Mouse (Mus musculus) cerebellum, adult 2 months (tissue): ENCODE measurements around the gene Sec62. TPM values are rescaled to one million over a fixed set of nuclear protein-coding genes. Genes with fewer than 3 reads are reported as not detected.
"Not testable (repeated sequence)": the region's sequence is repeated elsewhere in the genome, so short reads cannot be mapped to it uniquely, and the experiment has no call there.

Experiments used
- DNase-seq, 2 experiments: peaks; one replicate each; pipeline ENCODE4 v3.0.0; 2021
- H3K27ac ChIP-seq: fragments of 200-500 bp; 2 replicates; pipeline ENCODE4 v1.5.1; 2012; ENCODE audit warnings: low read length, control low read depth, inconsistent platforms; ENCODE audit not compliant: insufficient read depth
- H3K27me3 ChIP-seq: fragments of 200-500 bp; 2 replicates; pipeline ENCODE4 v1.6.1; 2012; ENCODE audit warnings: inconsistent platforms, mild to moderate bottlenecking, low read length, moderate library complexity; ENCODE audit not compliant: control insufficient read depth, insufficient read depth
- H3K4me1 ChIP-seq: fragments of 200-500 bp; 2 replicates; pipeline ENCODE4 v1.6.1; 2011; ENCODE audit warnings: low read length; ENCODE audit not compliant: control insufficient read depth, insufficient read depth
- H3K4me3 ChIP-seq: fragments of 200-500 bp; replicated peaks from 2 replicates; pipeline ENCODE3; 2011; ENCODE audit warnings: mild to moderate bottlenecking, low read depth, low read length, control low read depth; ENCODE audit not compliant: insufficient read depth
- CTCF ChIP-seq: fragments of 200-500 bp; IDR thresholded peaks from 2 replicates; pipeline ENCODE4 v1.5.1; 2011; ENCODE audit warnings: low read depth, mild to moderate bottlenecking, control low read depth, low read length, moderate library complexity, borderline replicate concordance; ENCODE audit not compliant: insufficient read depth
- POLR2A ChIP-seq: fragments of 200-500 bp; IDR thresholded peaks from 2 replicates; pipeline ENCODE4 v1.6.1; 2011; ENCODE audit warnings: low read length, control low read depth, borderline replicate concordance; ENCODE audit not compliant: insufficient read depth
- WGBS: fragments of 180-500 bp; shearing (Covaris S2); methylation state at CpG from one replicate; pipeline ENCODE4 v1.1.7; 2018; 5-methylcytosine and 5-hydroxymethylcytosine counted together
- polyA plus RNA-seq: library from polyadenylated mRNA; depleted of rRNA; stranded (reverse); fragments of >200 nt; gene quantifications from 2 replicates; pipeline ENCODE4 v1.2.3, GENCODE M21; 2012

Gene Sec62
- polyA plus RNA-seq, 1 experiment: 111 TPM

- no peak overlapping the region for H3K4me3 ChIP-seq
- WGBS: 23% methylated on average over 1 of the region's 1 CpGs
- DNase-seq: no peak
These were observed 54.7 kb downstream of the Sec62 start for GRCm38 (mm10) chr3:30847413-30847812.

DNA sequence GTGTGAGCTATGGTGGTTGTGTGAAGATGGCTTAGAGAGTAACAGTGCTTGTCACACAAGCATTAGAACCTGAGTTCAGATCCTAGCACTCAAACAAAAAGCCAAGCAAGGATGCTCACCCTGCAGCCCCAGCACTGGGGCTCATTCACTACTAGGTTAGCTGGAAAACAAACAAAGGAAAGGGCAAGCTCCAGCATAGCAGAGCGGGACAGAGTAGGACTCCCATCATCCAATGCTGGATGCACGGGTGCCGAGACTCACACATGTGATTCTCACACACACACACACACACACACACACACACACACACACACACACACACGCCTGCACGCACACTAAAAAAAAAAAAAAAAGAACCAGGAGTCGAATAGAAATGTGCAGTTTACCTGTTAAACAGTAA lies 58.7 kb downstream of the Sec62 start:
- H3K27me3 ChIP-seq: no peaks in the 10 kb centered on the region
- 74% methylated on average over 6 of the region's 6 CpGs for WGBS

More at GRCm38 (mm10) chr3:30847413-30847812, 54.7 kb downstream of the Sec62 start:
- Histone ChIP-seq H3K27me3 (no peaks in the 10 kb centered on the region), H3K4me1 (no peaks in the 10 kb centered on the region), H3K27ac (no peak overlapping the region)
- TF ChIP-seq POLR2A (no peak), CTCF (no peak)

GRCm38 (mm10) chr3:30853596-30853995 lies 60.9 kb downstream of the Sec62 start:
- no peak for DNase-seq
- WGBS: 89% methylated on average over 5 of the region's 5 CpGs
- Histone ChIP-seq H3K4me1 (no peaks in the 10 kb centered on the region; the same call in 1 of the 2 replicates), H3K27me3 (no peaks in the 10 kb centered on the region), H3K27ac (no peak overlapping the region), H3K4me3 (no peak overlapping the region)
- TF ChIP-seq CTCF: no peak
- TF ChIP-seq POLR2A: no peak

More for the DNA sequence above, 58.7 kb downstream of the Sec62 start:
- Histone ChIP-seq H3K4me3 (no peak overlapping the region), H3K4me1 (no peaks in the 10 kb centered on the region; the same call in 1 of the 2 replicates), H3K27ac (no peak overlapping the region)
- no peak for DNase-seq
- TF ChIP-seq CTCF: no peak
- no peak for TF ChIP-seq POLR2A

- H3K27ac ChIP-seq: no peak within 1 kb of the TSS
- H3K4me3 ChIP-seq: peak within 1 kb of the TSS; percentile 59
- DNase-seq: peak; percentile 40 to 47
- H3K27me3 ChIP-seq: no peaks in the 10 kb centered on the region
- under 1% methylated on average over 75 of the region's 75 CpGs for WGBS
- no peaks in the 10 kb centered on the region; the same call in 1 of the 2 replicates for H3K4me1 ChIP-seq
- no peak for TF ChIP-seq POLR2A
- peak; percentile 38; the same call in 1 of the 2 replicates for TF ChIP-seq CTCF
These were observed 63.2 kb downstream of the Sec62 start, which contains the start of gene Gpr160 for GRCm38 (mm10) chr3:30855604-30856458. TSS of gene Gpr160 (plus strand) at chr3:30855950.

- not testable (repeated sequence) for DNase-seq, H3K27me3 ChIP-seq, H3K4me3 ChIP-seq, H3K4me1 ChIP-seq, H3K27ac ChIP-seq
- 94% methylated on average over 8 of the region's 8 CpGs for WGBS
These were observed 66.9 kb downstream of the Sec62 start for GRCm38 (mm10) chr3:30859599-30859998.

DNA sequence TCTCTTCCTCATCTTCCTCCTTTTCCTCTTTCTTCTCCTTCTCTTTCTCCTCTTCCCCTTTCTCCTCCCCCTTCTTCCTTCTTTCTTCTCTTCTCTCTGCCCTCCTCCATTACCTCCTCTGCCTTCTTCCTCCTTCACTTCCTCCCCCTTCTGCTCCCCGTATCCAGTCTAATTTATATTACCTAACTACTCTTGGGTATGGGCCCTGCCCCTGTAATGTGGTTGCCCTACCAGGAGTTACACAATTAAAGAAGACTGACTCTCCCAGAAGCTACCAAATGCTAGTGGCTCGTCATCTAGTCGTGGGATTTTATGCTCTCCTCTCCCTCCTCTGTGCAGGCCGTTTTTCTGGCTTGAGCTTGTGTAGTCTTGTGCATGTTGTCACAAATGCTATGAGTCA lies 68.0 kb downstream of the Sec62 start:
- H3K4me3 ChIP-seq: no peak overlapping the region
- no peaks in the 10 kb centered on the region for H3K27me3 ChIP-seq
- no peaks in the 10 kb centered on the region; the same call in 1 of the 2 replicates for H3K4me1 ChIP-seq
- WGBS: 84% methylated on average over 4 of the region's 4 CpGs
- DNase-seq: no peak
- no peak overlapping the region for H3K27ac ChIP-seq
- TF ChIP-seq CTCF: no peak
- no peak for TF ChIP-seq POLR2A

DNA sequence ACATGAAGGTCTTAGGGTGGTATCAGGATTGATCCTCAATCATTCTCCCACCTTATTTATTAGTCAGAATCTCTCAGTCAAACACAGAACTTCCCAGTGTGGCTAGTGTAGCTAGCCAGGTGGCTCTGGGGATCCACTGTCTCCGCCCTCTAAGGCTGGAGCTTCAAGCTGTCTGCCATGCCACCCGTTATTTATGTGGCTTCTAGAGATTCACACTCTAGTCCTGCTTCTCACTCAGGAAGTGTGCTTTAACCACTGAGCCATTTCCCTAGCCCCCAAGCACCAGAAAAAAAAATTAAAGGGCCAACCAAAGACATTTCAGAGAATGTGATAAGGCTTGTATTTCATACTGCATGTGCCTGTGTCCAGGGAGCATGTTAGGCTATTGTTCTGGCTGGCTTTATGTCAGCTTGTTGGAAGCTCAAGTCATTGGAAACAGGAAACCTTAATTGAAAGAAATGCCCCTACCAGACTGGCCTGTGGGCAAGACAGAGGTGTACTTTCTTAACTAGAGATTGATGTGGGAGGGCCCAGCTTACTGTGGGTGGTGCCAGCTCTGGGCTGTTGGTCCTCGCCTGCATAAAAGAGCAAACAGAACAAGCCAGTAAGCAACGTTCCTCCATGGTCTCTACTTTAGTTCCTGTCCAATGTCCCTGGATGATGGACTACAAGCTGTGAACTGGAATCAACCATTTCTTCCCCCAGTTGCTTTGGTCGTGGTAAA lies 71.2 kb downstream of the Sec62 start:
- WGBS: 81% methylated on average over 5 of the region's 5 CpGs
- no peak for DNase-seq
- no peak for TF ChIP-seq POLR2A
- no peak for TF ChIP-seq CTCF
- H3K4me1 ChIP-seq: no peaks in the 10 kb centered on the region
- no peak overlapping the region for H3K4me3 ChIP-seq
- H3K27ac ChIP-seq: no peak overlapping the region
- no peaks in the 10 kb centered on the region for H3K27me3 ChIP-seq

- 91% methylated on average over 1 of the region's 1 CpGs for WGBS
- Histone ChIP-seq H3K4me1 (no peaks in the 10 kb centered on the region), H3K4me3 (no peak overlapping the region), H3K27ac (no peak overlapping the region), H3K27me3 (no peaks in the 10 kb centered on the region)
- no peak for DNase-seq
- TF ChIP-seq POLR2A (no peak), CTCF (no peak)
These were observed 72.0 kb downstream of the Sec62 start for GRCm38 (mm10) chr3:30864640-30865039.
